In genomic region chr4:49480104-49480760, GRCm38 (mm10) we compare ENCODE assay signal across 9 mouse cellular contexts. TPM values are rescaled to one million over a fixed set of nuclear protein-coding genes. Genes with fewer than 3 reads are reported as not detected.
DNase-seq lines count a peak whose midpoint lies in the region; ATAC-seq and TF ChIP-seq lines count a peak whose summit lies in the region.
"Had no signal": no experiment of that assay in that cellular context is flagged by ENCODE, and none has a peak within 500 bp of the region (broad histone marks: within the 10 kb centered on the region; RNA-seq: fewer than 3 reads in every experiment).

No protein-coding gene starts in this region.

- no peak for TF ChIP-seq CTCF in thymus, adult 2 months (IDR thresholded peaks at IDR 0.05; ENCODE audit: borderline replicate concordance, control insufficient read depth, extremely low read depth, insufficient read depth, low read length, poor library complexity)

- H3K36me3 ChIP-seq in thymus, adult 2 months (ENCODE audit: control insufficient read depth, insufficient read depth, low read length), result no peaks in the 10 kb centered on the region
- H3K36me3 ChIP-seq in liver, embryonic 12.5 days, result no peaks in the 10 kb centered on the region

- no peaks in the 10 kb centered on the region for H3K9me3 ChIP-seq in liver, embryonic 12.5 days (replicated peaks)

- 72% methylated on average over 21 of the region's 21 CpGs for WGBS in thymus, adult 2 months
- WGBS in liver, embryonic 12.5 days (ENCODE audit: insufficient replicate concordance), result 37% methylated on average over 21 of the region's 21 CpGs

- no peaks in the 10 kb centered on the region for H3K27me3 ChIP-seq in thymus, adult 2 months (ENCODE audit: control insufficient read depth, insufficient read depth, low read length)
- H3K27me3 ChIP-seq in liver, embryonic 12.5 days (replicated peaks), result no peaks in the 10 kb centered on the region

- H3K4me2 ChIP-seq in liver, embryonic 12.5 days, result peak overlapping the region; percentile 37

- peak; percentile 23 for DNase-seq in embryo, embryonic 10.5 days (ENCODE audit: low spot score)
- DNase-seq in embryo, embryonic 11 days, result no peak
- peak; percentile 2 for DNase-seq in thymus, postnatal 25 days
- no peak for DNase-seq in thymus, adult 2 months
- DNase-seq in yolk sac, embryonic 10.5 days (ENCODE audit: low spot score), result peak; percentile 70
- DNase-seq in gastrocnemius, postnatal 25 days, result no peak

- no peak overlapping the region for H3K9ac ChIP-seq in liver, embryonic 12.5 days

- H3K4me1 ChIP-seq in thymus, adult 2 months (replicated peaks; ENCODE audit: control insufficient read depth, insufficient read depth, low read length), result no peaks in the 10 kb centered on the region
- H3K4me1 ChIP-seq in liver, embryonic 12.5 days, result peaks cover 54% of the 10 kb centered on the region

- no peak for TF ChIP-seq POLR2A in thymus, adult 2 months (IDR thresholded peaks at IDR 0.05; ENCODE audit: control insufficient read depth, extremely low read depth, insufficient read depth, low read length, poor library complexity)

- H3K27ac ChIP-seq in thymus, adult 2 months (ENCODE audit: control insufficient read depth, insufficient read depth, low read length), result no peak overlapping the region; the same call in 1 of the 2 replicates
- H3K27ac ChIP-seq in liver, embryonic 12.5 days, result peak overlapping the region; percentile 47; the same call in 1 of the 2 replicates

- ATAC-seq in liver, embryonic 12.5 days, result no peak
- ATAC-seq in megakaryocyte progenitor cell, adult 5-6 weeks (replicated peaks; ENCODE audit: poor library complexity), result no peak

- H3K4me3 ChIP-seq in thymus, adult 2 months (ENCODE audit: control insufficient read depth, insufficient read depth, low read length), result no peak overlapping the region
- no peak overlapping the region for H3K4me3 ChIP-seq in liver, embryonic 12.5 days
- H3K4me3 ChIP-seq: erythroblast, embryonic 14.5 days had no signal

RNA-seq across cellular contexts. Expression of gene Acnat1, which starts 6.5 kb away (rescaled TPM):
- polyA plus RNA-seq in thymus, adult 2 months (2012; rRNA removed), result 0.19 TPM in 1 of 2 replicates, not detected in the other
- polyA plus RNA-seq in liver, embryonic 12.5 days (2016; fragmentation: Nextera tagmentation; extraction: Ambion mirVana), result 0.18 and 0.37 TPM in 2 replicates
- not detected in 2 replicates for total RNA-seq in megakaryocyte progenitor cell, adult 5-6 weeks (2015)
- not detected in 2 replicates for total RNA-seq in megakaryocyte progenitor cell, adult 5-6 weeks (2017)
- total RNA-seq in gastrocnemius, postnatal 25 days (2021), result not detected
- polyA plus RNA-seq: erythroblast, embryonic 14.5 days had no signal

RNA-seq across cellular contexts. Expression of gene Baat, which starts 26.1 kb away (rescaled TPM):
- 0.14 TPM in 1 of 2 replicates, not detected in the other for polyA plus RNA-seq in thymus, adult 2 months (2012; rRNA removed)
- 0.21 and 0.37 TPM in 2 replicates for polyA plus RNA-seq in liver, embryonic 12.5 days (2016; fragmentation: Nextera tagmentation; extraction: Ambion mirVana)
- not detected in 2 replicates for total RNA-seq in megakaryocyte progenitor cell, adult 5-6 weeks (2015)
- total RNA-seq in megakaryocyte progenitor cell, adult 5-6 weeks (2017), result not detected in 2 replicates
- total RNA-seq in gastrocnemius, postnatal 25 days (2021), result under 1 TPM in 1 of 2 experiments, not detected in 1; 0.28 TPM
- polyA plus RNA-seq: erythroblast, embryonic 14.5 days had no signal

RNA-seq across cellular contexts. Expression of gene Mrpl50, which starts 40.7 kb away (rescaled TPM):
- 3.7 and 4.2 TPM in 2 replicates for polyA plus RNA-seq in thymus, adult 2 months (2012; rRNA removed)
- polyA plus RNA-seq in liver, embryonic 12.5 days (2016; fragmentation: Nextera tagmentation; extraction: Ambion mirVana), result 65.8 and 67.3 TPM in 2 replicates
- 45.5 and 50.4 TPM in 2 replicates for total RNA-seq in megakaryocyte progenitor cell, adult 5-6 weeks (2015)
- total RNA-seq in megakaryocyte progenitor cell, adult 5-6 weeks (2017), result 35.6 and 44.8 TPM in 2 replicates
- total RNA-seq in gastrocnemius, postnatal 25 days (2021), result 10 to 100 TPM; 27.9 to 28.6 TPM

RNA-seq across cellular contexts. Expression of gene Zfp189, which starts 40.7 kb away (rescaled TPM):
- 1.7 and 1.9 TPM in 2 replicates for polyA plus RNA-seq in thymus, adult 2 months (2012; rRNA removed)
- 4.3 and 4.6 TPM in 2 replicates for polyA plus RNA-seq in liver, embryonic 12.5 days (2016; fragmentation: Nextera tagmentation; extraction: Ambion mirVana)
- 8.7 and 9.7 TPM in 2 replicates for total RNA-seq in megakaryocyte progenitor cell, adult 5-6 weeks (2015)
- total RNA-seq in megakaryocyte progenitor cell, adult 5-6 weeks (2017), result 4.0 and 7.6 TPM in 2 replicates
- 1 to 10 TPM; 2.5 to 3.1 TPM for total RNA-seq in gastrocnemius, postnatal 25 days (2021)
- polyA plus RNA-seq: erythroblast, embryonic 14.5 days had no signal

Comparison
In these comparisons a context has a peak if more than half of its experiments do, and no peak if none do; other contexts are left out.
1. DNase-seq: peak in embryo, embryonic 10.5 days (single experiment), thymus, postnatal 25 days (single experiment) and yolk sac, embryonic 10.5 days (single experiment); none in embryo, embryonic 11 days (single experiment), thymus, adult 2 months (single experiment) and gastrocnemius, postnatal 25 days (single experiment).